Mouse (Mus musculus) spleen, embryonic (tissue): ENCODE results near the gene Cycs.

Experiments
- CTCF ChIA-PET: fragments of 350-600 bp; sonication (Branson Sonifier 250); formaldehyde crosslinking; loops from one replicate; lab custom pipeline; 2022; lab: Charles Lee

Gene Cycs

GRCm38 (mm10) chr6:50545412-50546043 lies 20.8 kb downstream of the Cycs start:
- CTCF ChIA-PET: interaction anchor here (0.6 kb wide), 2 partner anchors 24 to 447 kb away, joined by 3 to 6 read pairs; no protein-coding TSS in a partner anchor

- CTCF ChIA-PET: no interaction called here
Observed at GRCm38 (mm10) chr6:50542535-50542934, 23.8 kb downstream of the Cycs start.

DNA sequence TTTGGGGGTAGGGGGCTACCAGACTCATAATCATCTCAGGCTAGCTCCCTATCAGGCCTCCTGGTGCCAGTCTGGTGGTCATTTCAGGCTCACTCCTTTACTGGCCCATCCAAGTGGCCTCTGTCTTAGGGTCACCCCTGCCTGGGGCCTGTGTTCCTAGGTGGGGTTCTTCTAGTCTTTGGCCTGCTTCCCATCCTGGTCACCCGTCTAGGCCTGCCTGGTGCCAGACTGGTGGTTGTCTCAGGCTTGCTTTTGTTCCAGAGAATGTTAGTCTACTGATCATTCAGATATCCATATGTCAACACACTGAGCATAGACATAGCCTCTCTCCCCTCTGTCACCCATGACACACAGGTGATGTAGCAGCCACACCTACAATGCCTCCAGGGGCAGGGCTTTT lies 26.7 kb downstream of the Cycs start:
- CTCF ChIA-PET: no interaction called here

DNA sequence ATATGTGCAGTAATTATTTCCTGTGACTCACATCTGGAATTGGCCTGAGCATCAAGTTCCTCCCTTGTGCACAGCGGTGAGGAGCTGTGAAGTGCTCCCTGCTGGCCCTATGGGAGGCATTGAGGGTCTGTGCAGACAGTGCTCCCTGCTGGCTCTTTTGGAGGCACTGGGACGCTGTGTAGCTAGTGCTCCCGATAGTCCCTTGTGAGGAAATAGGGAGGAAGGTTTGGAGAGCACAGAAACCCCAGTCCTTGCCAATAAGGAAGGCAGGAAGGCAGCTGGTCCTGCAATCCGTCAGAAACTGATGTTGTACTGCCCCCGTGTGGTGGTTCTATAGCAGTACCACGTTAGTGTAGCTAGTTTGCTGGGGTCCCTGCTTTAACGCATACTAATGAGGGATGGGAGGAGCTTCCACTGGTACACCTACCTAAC lies 29.9 kb downstream of the Cycs start:
- CTCF ChIA-PET: no interaction called here

GRCm38 (mm10) chr6:50535346-50535745 lies 31.0 kb downstream of the Cycs start:
- CTCF ChIA-PET: no interaction called here

DNA sequence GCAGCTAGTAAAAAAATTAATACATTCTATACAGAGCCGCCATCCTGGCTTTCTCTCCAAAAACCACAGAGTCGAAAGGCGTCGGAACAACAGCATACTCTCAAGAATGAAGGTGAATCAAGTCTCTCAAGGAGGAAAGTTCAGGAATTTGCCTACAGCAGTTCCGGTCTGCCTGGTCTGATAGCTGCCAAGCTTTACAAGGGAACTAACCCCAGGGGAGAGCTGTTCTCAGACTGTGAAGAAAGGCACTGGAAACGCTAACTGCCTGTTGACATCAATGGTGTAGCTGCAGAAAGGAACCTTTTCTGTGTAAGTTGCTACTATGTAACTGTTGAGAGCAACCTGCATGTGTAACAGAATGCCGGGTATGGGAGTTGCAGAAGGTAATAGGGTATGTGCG lies 34.4 kb downstream of the Cycs start:
- CTCF ChIA-PET: no interaction called here

DNA sequence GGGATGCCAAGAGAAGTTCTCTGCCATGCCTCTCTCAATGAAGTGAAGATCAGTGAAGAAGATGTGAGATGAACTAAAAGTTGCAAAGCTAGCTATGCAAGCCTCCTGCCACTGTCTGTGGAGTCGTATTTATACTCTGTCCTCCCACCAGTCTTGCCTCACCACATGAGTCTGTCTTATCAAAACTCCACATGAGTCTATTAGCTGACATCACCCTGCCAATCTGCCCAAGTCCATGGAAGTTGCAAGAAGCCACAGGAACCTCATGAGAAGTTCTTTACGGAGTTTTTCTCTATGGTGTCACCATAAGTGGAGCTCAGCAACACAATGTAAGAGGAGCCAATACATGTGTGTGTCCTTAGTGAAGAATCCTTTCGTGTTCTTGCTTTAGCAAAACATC lies 35.3 kb downstream of the Cycs start:
- CTCF ChIA-PET: no interaction called here

DNA sequence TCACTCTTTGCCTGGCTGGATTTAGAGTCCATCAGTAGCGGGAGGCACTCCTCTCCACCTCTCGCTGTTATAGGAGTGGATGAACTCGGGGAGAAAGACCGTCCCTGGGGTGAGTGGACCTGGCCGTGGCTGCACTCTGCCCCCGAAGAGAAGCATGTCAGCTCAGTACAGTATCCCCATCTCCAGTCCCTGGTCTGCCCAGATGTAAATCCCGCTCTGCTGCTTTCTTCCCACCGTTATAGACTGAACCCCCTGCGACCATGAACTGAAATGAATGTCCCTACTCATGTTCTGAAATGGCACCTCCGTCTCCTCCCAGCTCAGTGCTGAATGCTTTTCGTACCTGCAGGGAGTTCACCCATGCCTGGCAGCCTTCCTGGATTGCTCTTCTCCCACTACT lies 37.1 kb downstream of the Cycs start:
- CTCF ChIA-PET: no interaction called here

DNA sequence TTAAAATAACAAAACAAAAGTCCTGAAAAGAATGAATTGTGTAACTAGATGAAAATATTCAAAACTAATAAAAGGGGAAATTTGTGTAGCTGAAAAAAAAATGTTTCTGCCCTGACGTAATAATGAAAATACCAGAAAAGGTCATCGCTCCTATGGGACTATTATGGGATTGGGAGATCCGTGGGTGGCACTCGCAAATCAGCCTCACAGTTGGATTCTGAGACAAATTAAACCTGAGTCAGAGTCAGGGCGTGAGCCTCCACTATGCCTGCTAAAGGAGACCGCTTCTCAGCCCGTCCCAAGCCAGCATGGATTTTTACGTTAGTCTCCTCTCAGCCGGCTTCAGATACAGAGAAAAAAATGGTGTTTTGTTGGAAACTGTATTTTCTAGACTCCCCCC lies 38.9 kb downstream of the Cycs start:
- CTCF ChIA-PET: interaction anchor here (0.6 kb wide), 1 partner anchor 1315 kb away, joined by 6 read pairs; no protein-coding TSS in a partner anchor

- CTCF ChIA-PET: no interaction called here
Observed at GRCm38 (mm10) chr6:50526597-50527024, 39.7 kb downstream of the Cycs start.

DNA sequence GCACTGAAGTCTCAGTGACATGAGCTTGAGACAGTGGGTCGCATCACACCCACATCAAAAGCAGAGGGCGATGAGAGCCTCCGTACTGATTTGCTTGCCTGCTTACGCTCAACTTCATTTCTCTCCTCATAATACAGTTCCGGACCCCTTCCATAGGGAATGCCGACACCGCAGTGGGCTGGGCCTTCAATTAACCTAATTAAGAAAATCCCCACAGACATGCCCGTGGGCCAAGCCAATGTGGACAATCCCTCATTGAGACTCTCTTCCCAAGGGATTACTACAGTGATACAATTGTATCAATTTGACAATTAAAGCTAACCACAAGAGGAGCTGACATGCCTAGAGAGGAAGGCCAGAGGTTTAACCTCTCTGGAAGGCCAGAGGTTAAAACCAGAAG lies 40.5 kb downstream of the Cycs start:
- CTCF ChIA-PET: no interaction called here

DNA sequence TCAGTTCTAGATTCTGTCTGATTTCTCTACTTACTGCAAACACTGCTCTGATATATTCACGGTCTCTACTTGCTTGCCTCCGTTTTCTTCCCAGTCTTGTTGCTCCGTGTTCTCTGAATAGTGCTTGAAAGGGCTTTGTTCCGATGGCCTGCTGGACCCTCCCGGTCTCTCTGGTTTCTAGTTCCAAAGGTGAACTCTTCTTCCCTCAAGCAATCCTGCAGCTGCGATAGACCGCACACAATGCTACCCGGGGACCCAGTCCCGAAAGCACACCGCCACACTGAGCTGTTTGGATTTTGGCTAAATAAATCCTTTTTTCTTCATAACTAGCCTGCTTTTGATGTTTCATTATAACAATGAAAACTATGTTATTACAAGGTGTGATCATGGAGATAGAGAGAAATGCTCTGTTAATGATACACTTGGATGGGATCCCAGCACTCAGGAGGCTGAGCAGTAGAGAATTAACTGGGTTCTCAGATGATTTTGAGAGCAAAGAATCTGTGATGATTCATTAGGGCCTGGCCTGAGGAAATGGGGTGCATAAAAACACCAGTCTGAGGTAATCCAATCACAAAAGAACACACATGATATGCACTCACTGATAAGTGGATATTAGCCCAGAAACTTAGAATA lies 42.0 kb downstream of the Cycs start:
- CTCF ChIA-PET: no interaction called here

DNA sequence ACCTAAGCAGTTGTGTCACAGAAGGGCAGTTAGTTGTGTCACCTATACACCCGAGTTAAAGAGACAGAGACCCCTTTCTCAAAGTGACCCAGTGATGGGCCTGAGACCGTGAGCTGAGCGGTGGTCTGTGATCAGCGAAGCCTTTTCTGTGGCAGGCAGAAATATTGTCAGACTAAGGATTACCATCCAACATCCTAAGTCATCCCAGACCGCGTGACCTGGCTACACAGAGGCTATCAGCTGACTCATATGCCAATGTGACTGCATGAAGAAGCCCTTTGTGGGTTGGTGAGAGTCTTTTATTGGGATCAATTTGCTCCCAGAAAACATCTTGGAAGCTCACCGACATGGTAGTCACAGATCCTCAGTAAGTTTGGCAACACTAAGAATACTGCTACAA lies 43.6 kb downstream of the Cycs start:
- CTCF ChIA-PET: no interaction called here

DNA sequence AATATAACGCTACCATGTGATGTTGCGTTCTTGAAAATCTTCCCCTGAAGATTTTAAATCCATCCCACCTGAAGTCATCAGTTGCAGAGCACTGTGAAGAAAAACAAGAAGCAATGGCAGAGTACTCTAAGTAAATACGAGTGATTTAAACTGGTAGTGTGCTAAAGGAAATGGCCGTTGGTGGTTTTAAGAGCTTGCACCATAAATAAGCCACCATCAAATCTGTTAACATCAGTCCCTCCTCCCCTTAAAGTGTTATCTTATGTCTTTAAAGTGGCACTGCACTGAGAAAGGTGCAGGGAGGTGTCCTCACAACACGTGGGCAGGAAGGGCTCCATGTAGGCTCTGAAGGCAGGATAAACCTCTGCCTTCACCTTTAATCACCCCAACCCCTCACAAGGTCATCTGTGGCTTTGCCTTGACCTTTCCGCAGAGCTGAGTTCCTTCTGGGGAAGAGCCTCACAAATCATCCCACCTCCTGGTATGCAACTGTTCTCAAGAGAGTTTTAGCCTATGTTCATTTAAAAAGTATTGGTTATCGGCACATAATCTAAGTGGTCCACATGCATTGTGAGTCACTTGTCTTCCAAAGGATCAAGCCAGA lies 44.7 kb downstream of the Cycs start:
- CTCF ChIA-PET: interaction anchor here (0.5 to 0.7 kb wide), 2 partner anchors 10 to 23 kb away, joined by 3 read pairs; no protein-coding TSS in a partner anchor

DNA sequence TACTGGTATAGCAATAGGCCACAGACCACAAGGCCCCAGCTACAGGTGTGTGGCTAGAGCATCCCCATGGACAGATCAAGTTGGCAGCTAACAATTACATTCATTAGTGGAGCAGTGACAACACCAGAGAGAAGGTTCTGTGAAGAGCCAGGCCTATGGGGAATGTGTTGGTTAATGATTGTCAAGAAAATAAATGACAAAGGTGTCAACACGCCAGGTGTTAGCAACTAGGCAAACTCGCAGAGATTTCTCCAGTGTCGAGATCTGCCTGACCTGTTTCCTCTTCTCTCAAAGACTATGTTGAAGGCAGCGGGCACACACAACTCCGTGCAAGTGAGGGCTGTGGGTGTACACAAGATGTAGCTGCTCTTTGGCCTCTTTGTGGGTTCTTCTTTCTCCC lies 46.2 kb downstream of the Cycs start:
- CTCF ChIA-PET: no interaction called here

- CTCF ChIA-PET: no interaction called here
Observed at GRCm38 (mm10) chr6:50518371-50518770, 48.0 kb downstream of the Cycs start.
